Mouse (Mus musculus) kidney, adult 18-20 months (tissue): ENCODE data around the gene Prorsd1.

Experiments used
- DNase-seq: peaks from one replicate; pipeline ENCODE4 v3.0.0; 2021

The Prorsd1 gene

GRCm38 (mm10) chr11:29503948-29504893 lies 10.6 kb downstream of the Prorsd1 start:
- no peak for DNase-seq

GRCm38 (mm10) chr11:29496962-29497361 lies 17.9 kb downstream of the Prorsd1 start:
- no peak for DNase-seq

- DNase-seq = no peak
Measured at GRCm38 (mm10) chr11:29493135-29493534, 21.7 kb downstream of the Prorsd1 start.

GRCm38 (mm10) chr11:29474676-29475075 lies 40.2 kb downstream of the Prorsd1 start:
- DNase-seq = no peak
